Mouse (Mus musculus) mammary gland, adult 2 months (tissue): ENCODE results near the gene Tssk1. TPM values are rescaled to one million over a fixed set of nuclear protein-coding genes. Genes with fewer than 3 reads are reported as not detected.

Source experiments
- polyA plus RNA-seq: library from polyadenylated mRNA; depleted of rRNA; stranded (reverse); fragments of >200 nt; gene quantifications from 2 replicates; pipeline ENCODE4 v1.2.3, GENCODE M21; 2012; ENCODE audit warnings: low replicate concordance; rRNA removed

The Tssk1 gene
- 0.04 TPM in 2 replicates for polyA plus RNA-seq

GRCm38 (mm10) chr16:17893923-17894322, at the start of gene Tssk1:
Gene Tssk1 (plus strand): TSS chr16:17894223.

GRCm38 (mm10) chr16:17891567-17891959, 2.5 kb upstream of the Tssk1 start, which contains the start of gene Gm20518:
Gene Gm20518 (minus strand): TSS chr16:17891671.

GRCm38 (mm10) chr16:17898462-17898861, 4.4 kb downstream of the Tssk1 start, which contains the start of the genes Dgcr2 and Tssk2:
Gene Dgcr2 (minus strand): TSS chr16:17898562.
Gene Tssk2 (plus strand): TSS chr16:17898637.

GRCm38 (mm10) chr16:17911052-17911595, 17.1 kb downstream of the Tssk1 start, which contains the start of gene Ess2:
Gene Ess2 (minus strand): TSS chr16:17911348.

GRCm38 (mm10) chr16:17914307-17915249, 20.6 kb downstream of the Tssk1 start, which contains the start of gene Gsc2:
Gene Gsc2 (minus strand): TSS chr16:17915059.

GRCm38 (mm10) chr16:17928087-17928580, 34.1 kb downstream of the Tssk1 start, which contains the start of gene Slc25a1:
Gene Slc25a1 (minus strand): TSS chr16:17928219.

Other genes with a start within 250 kb of the Tssk1 start
- gene Ccdc74a, start 247.8 kb upstream of the Tssk1 start, polyA plus RNA-seq, result 0.78 and 1.2 TPM in 2 replicates
- 107 and 152 TPM in 2 replicates for gene Med15, start 161.3 kb upstream of the Tssk1 start, polyA plus RNA-seq
- gene Klhl22, start 134.6 kb upstream of the Tssk1 start, polyA plus RNA-seq, result 66.6 and 67.6 TPM in 2 replicates
- 36.3 and 97.6 TPM in 2 replicates for gene Scarf2, start 96.9 kb upstream of the Tssk1 start, polyA plus RNA-seq
- gene B830017H08Rik, start 61.1 kb upstream of the Tssk1 start, polyA plus RNA-seq, result 0.12 TPM in 1 of 2 replicates, not detected in the other
- 8.6 and 10.7 TPM in 2 replicates for gene Car15, start 55.9 kb upstream of the Tssk1 start, polyA plus RNA-seq
- 1.3 and 1.9 TPM in 2 replicates for gene Gm20518, start 2.6 kb upstream of the Tssk1 start, polyA plus RNA-seq
- gene Dgcr2, start 4.3 kb downstream of the Tssk1 start, polyA plus RNA-seq, result 134 and 177 TPM in 2 replicates
- not detected in 2 replicates for gene Tssk2, start 4.4 kb downstream of the Tssk1 start, polyA plus RNA-seq
- gene Ess2, start 17.1 kb downstream of the Tssk1 start, polyA plus RNA-seq, result 25.5 and 28.3 TPM in 2 replicates
- 0.10 TPM in 1 of 2 replicates, not detected in the other for gene Gsc2, start 20.8 kb downstream of the Tssk1 start, polyA plus RNA-seq
- 1,302 and 1,655 TPM in 2 replicates for gene Slc25a1, start 34.0 kb downstream of the Tssk1 start, polyA plus RNA-seq
- gene Vpreb2, start 86.2 kb downstream of the Tssk1 start, polyA plus RNA-seq, result 0.40 TPM in 1 of 2 replicates, not detected in the other
- 71.8 and 85.8 TPM in 2 replicates for gene Dgcr6, start 158.6 kb downstream of the Tssk1 start, polyA plus RNA-seq
- gene Prodh, start 196.0 kb downstream of the Tssk1 start, polyA plus RNA-seq, result 42.6 and 42.8 TPM in 2 replicates
- 8.8 and 17.1 TPM in 2 replicates for gene Rtn4r, start 233.4 kb downstream of the Tssk1 start, polyA plus RNA-seq